Mouse (Mus musculus): ENCODE results near the gene Jakmip3. TPM values are rescaled to one million over a fixed set of nuclear protein-coding genes. Genes with fewer than 3 reads are reported as not detected.

Gene Jakmip3
- total and polyA plus RNA-seq, 3 experiments: not detected

- in situ Hi-C loops (cut with MboI; ENCODE audit: low pct_ligation_motif_present, low pct_unique_long_range_greater_than_20kb, low sequenced_read_pairs) (no loop called here), dilution Hi-C loops (cut with MboI; ENCODE audit: extremely low pct_ligation_motif_present, extremely low pct_unique_long_range_greater_than_20kb, low sequenced_read_pairs) (no loop called here)
- H3K79me2 ChIP-seq (replicated peaks; ENCODE audit: control insufficient read depth, extremely low read depth, insufficient read depth, poor library complexity, severe bottlenecking): no peaks in the 10 kb centered on the region
Measured at GRCm38 (mm10) chr7:139002692-139003091, 62.2 kb downstream of the Jakmip3 start.

DNA sequence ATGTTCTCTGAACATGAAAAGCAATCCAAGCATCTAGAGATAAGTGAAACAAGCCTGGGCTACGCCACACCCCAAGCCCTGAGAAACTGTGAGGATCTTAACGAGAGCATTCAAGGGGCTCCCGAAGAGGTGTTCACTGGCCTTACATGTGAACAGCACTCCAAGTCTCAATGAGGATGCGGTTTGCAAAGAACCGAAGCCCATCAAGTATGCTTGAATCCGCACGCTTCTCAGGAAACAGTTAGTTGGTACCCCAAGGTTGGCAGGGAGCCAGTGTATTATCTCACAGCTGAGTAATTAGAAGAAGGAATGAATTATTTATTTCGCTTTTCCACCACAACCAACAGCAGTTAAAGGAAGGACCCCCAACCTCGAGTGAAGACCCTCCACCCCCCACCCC, 62.7 kb downstream of the Jakmip3 start:
- dilution Hi-C loops (cut with MboI; ENCODE audit: extremely low pct_ligation_motif_present, extremely low pct_unique_long_range_greater_than_20kb, low sequenced_read_pairs) (no loop called here), in situ Hi-C loops (cut with MboI; ENCODE audit: low pct_ligation_motif_present, low pct_unique_long_range_greater_than_20kb, low sequenced_read_pairs) (no loop called here)
- H3K36me3 ChIP-seq (replicated peaks in 1 of 2; ENCODE audit: control insufficient read depth in 1 of 2, insufficient read depth in 1 of 2, low read length in 1 of 2): no peaks in the 10 kb centered on the region
- H3K4me2 ChIP-seq (ENCODE audit: insufficient read depth, low read depth, poor library complexity, severe bottlenecking): no peak overlapping the region
- TF ChIP-seq NRF1 (IDR thresholded peaks at IDR 0.05; ENCODE audit: low read depth, low read length) (no peak), NELFE (IDR thresholded peaks at IDR 0.05; ENCODE audit: low read depth, low read length) (no peak), TBP (conservative IDR thresholded peaks at IDR 0.05; ENCODE audit: low read depth, low read length) (no peak)
- no peak overlapping the region for H3K27ac ChIP-seq (ENCODE audit: insufficient read depth, low read depth)
- no peaks in the 10 kb centered on the region for H3K79me2 ChIP-seq (replicated peaks; ENCODE audit: control insufficient read depth, extremely low read depth, insufficient read depth, poor library complexity, severe bottlenecking)
- H3K27me3 ChIP-seq (replicated peaks): peaks cover 89% of the 10 kb centered on the region
- no peak overlapping the region for H3K4me3 ChIP-seq (replicated peaks in 1 of 3; ENCODE audit: low read depth in 2 of 3, low read length in 2 of 3, poor library complexity in 1 of 3)
- H3K4me1 ChIP-seq (ENCODE audit: control insufficient read depth in 1 of 2, insufficient read depth in 2 of 2): peaks cover 0 to 2% of the 10 kb centered on the region in 2 experiments; a peak in 2 of 4 replicates
- DNase-seq (ENCODE audit: extremely low read depth): no peak
- no peak overlapping the region for H3K9ac ChIP-seq (ENCODE audit: insufficient read depth, low read depth)
- H3K9me3 ChIP-seq (replicated peaks; ENCODE audit: low read length): no peaks in the 10 kb centered on the region

More at GRCm38 (mm10) chr7:139002692-139003091, 62.2 kb downstream of the Jakmip3 start:
- DNase-seq (ENCODE audit: extremely low read depth): no peak
- Histone ChIP-seq H3K4me1 (ENCODE audit: control insufficient read depth in 1 of 2, insufficient read depth in 2 of 2) (peaks cover 0 to 2% of the 10 kb centered on the region in 2 experiments; a peak in 2 of 4 replicates), H3K27ac (ENCODE audit: insufficient read depth, low read depth) (no peak overlapping the region), H3K9me3 (replicated peaks; ENCODE audit: low read length) (no peaks in the 10 kb centered on the region), H3K4me3 (replicated peaks in 1 of 3; ENCODE audit: low read depth in 2 of 3, low read length in 2 of 3, poor library complexity in 1 of 3) (no peak overlapping the region), H3K9ac (ENCODE audit: insufficient read depth, low read depth) (no peak overlapping the region), H3K4me2 (ENCODE audit: insufficient read depth, low read depth, poor library complexity, severe bottlenecking) (no peak overlapping the region), H3K36me3 (replicated peaks in 1 of 2; ENCODE audit: control insufficient read depth in 1 of 2, insufficient read depth in 1 of 2, low read length in 1 of 2) (no peaks in the 10 kb centered on the region), H3K27me3 (replicated peaks) (peaks cover 89% of the 10 kb centered on the region)
- no peak for TF ChIP-seq PAX5 (IDR thresholded peaks at IDR 0.05; ENCODE audit: low read length)
- TF ChIP-seq CTCF (conservative IDR thresholded peaks at IDR 0.05 in 1 of 2, IDR thresholded peaks at IDR 0.05 in 1 of 2; ENCODE audit: low read depth in 2 of 2, low read length in 2 of 2): no peak
- TF ChIP-seq ZKSCAN1 (IDR thresholded peaks at IDR 0.05; ENCODE audit: borderline replicate concordance, low read depth, low read length): no peak
- no peak for TF ChIP-seq MYC (IDR thresholded peaks at IDR 0.05; ENCODE audit: low read depth, low read length)
- TF ChIP-seq POLR2AphosphoS2 (IDR thresholded peaks at IDR 0.05; ENCODE audit: low read depth, low read length): no peak
- no peak for TF ChIP-seq POLR2A (IDR thresholded peaks at IDR 0.05; ENCODE audit: low read depth, low read length)
- TF ChIP-seq SIN3A (IDR thresholded peaks at IDR 0.05; ENCODE audit: low read length): no peak
- TF ChIP-seq BHLHE40 (IDR thresholded peaks at IDR 0.05; ENCODE audit: low read depth, low read length): no peak
- TF ChIP-seq USF1 (IDR thresholded peaks at IDR 0.05; ENCODE audit: low read depth, low read length): no peak
- no peak for TF ChIP-seq JUND (conservative IDR thresholded peaks at IDR 0.05; ENCODE audit: low read depth, low read length)
- TF ChIP-seq MEF2A (IDR thresholded peaks at IDR 0.05; ENCODE audit: borderline replicate concordance, low read depth, low read length): no peak
- no peak for TF ChIP-seq MAX (IDR thresholded peaks at IDR 0.05; ENCODE audit: low read length)
- no peak for TF ChIP-seq ELF1 (IDR thresholded peaks at IDR 0.05; ENCODE audit: low read depth, low read length)
